Mouse (Mus musculus) liver, postnatal 0 days (tissue): ENCODE data around the gene Lrfn4.

Experiments
- CTCF ChIP-seq: sonication (generic); IDR thresholded peaks from 2 replicates; pipeline ENCODE4 v1.5.1; 2016; ENCODE audit warnings: antibody characterized with exemption, low read depth
- EP300 ChIP-seq: IDR thresholded peaks from 2 replicates; pipeline ENCODE4 v1.6.1; 2016; ENCODE audit warnings: antibody characterized with exemption, low read depth, mild to moderate bottlenecking

DNA sequence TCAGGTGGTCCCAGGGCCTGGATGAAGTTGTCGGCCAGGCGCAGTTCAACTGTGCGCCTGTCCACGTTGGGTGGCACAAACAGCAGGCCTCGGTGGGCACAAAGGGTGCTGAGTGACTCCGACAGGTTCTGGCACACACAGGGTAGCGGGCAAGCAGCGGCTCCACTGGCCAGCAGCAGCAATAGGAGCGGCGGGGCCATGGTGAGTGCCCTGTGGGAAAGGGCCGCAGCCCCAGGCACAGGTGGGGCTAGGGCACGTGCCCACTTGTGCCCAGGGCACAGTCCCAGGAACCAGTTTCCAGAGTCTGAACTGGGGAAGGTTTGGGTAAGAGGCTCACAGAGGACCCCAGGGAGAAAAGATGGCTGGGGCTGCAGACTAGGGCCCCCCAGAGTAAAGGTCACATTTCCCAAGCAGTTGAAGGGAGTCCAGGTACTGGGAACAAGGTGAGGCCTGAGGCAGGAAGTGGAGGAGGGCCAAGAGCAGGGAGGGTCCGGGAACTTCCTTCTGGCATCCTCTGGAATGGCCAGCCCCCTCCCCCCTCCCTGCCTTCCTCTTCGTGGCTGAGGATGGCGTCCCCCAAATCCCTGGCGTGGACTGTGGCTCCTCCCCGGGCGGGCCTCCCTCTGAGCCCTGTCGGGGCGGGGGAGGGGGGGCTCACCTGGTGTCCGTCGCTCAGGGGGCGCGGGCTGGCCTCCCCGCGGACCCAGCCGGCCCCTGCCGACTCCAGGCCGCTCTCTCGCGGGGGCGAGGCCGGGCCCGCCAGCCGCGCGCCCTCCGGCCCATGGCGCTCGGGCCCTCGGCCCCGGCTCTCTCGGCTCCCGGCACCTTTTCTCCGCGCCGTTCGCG, 939 bp downstream of the Lrfn4 start:
- TF ChIP-seq CTCF (no peak), EP300 (no peak)
